Mouse (Mus musculus) frontal cortex, adult 2 months (tissue): ENCODE results near the gene Ccdc39. TPM values are rescaled to one million over a fixed set of nuclear protein-coding genes. Genes with fewer than 3 reads are reported as not detected.

Experiments used
- DNase-seq, 2 experiments: peaks; one replicate each; pipeline ENCODE4 v3.0.0; 2022; ENCODE audit warnings: low spot score in 1 of 2; ENCODE audit errors: extremely low spot score in 1 of 2
- polyA plus RNA-seq: library from polyadenylated mRNA; depleted of rRNA; stranded (reverse); fragments of >200 nt; gene quantifications from 2 replicates; pipeline ENCODE4 v1.2.3, GENCODE M21; 2012; rRNA removed

Ccdc39 gene
- polyA plus RNA-seq, 1 experiment: 52.8 TPM

DNA sequence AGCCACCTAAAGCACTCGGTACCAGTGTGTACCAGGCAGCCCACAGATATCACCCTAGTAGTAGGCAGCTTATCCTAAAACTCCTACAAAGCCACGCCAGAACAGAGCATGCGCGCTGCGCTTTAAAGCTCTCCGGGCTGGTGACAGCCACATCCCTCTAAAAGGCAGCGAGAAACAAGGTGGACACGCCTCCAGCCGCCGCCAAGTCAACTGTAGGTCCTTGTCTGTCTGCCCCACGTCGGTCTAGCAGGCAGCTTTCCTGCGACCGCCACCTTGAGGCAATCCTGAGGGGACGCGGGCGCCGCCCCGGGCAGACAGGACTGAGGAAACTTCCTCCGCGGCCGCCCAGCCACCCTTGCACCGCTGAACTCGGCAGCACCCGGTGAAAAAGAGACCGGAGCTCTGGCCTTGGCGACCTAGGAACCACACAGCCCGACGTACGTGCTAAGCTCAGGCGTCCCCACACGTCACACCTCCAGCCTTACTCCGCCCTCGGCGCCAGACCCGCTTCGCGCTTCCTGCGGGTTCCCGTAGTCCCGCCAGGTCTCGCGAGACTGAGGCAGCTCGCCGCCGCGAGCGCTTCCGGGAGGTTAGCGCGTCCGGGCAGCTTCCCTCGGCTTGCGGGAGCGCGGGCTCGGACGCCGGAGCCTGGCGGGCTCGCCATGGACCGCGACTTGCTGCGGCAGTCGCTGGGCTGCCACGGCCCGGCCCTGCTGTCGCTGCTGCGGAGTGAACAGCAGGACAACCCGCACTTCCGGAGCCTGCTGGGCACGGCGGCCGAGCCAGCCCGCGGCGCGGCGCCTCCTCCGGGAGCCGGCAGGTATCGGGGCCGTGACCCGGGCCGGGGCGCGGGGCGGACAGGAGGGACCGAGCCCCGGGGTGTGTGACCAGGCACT lies 44.2 kb downstream of the Ccdc39 start, which contains the start of gene Ttc14:
Gene Ttc14 (plus strand): TSS at position 216 of the 896 bp plus-strand sequence.
- DNase-seq: peak; percentile 89 to 98

DNA sequence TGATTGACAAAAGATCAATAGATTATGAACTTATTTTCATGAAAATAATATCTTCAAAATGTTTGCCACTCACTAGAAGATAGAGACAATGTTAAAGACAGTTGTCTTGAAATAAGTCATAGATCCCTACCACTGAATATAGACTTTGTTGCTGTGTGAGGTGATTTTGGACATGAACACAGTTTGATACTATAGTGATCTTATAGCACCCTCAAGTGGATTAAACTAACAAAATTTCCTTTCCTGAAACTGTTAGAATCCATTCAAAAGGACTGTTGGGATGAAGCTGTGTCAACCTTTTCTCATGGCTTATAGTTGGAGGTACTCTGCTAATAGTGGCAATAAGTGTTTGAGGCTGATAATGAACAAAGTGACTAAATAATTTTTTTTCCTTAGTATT lies 53.1 kb downstream of the Ccdc39 start:
- DNase-seq: peak in 1 of 2 experiments; percentile 63

Other genes with a start within 250 kb of the Ccdc39 start
- 76.5 and 79.9 TPM in 2 replicates for gene Ttc14, start 44.5 kb downstream of the Ccdc39 start, polyA plus RNA-seq
- gene Fxr1, start 175.6 kb upstream of the Ccdc39 start, polyA plus RNA-seq: 55.6 and 55.9 TPM in 2 replicates
- 71.1 and 74.5 TPM in 2 replicates for gene Dnajc19, start 237.0 kb upstream of the Ccdc39 start, polyA plus RNA-seq